ENCODE assay signal across 20 mouse cellular contexts in the genomic region with DNA sequence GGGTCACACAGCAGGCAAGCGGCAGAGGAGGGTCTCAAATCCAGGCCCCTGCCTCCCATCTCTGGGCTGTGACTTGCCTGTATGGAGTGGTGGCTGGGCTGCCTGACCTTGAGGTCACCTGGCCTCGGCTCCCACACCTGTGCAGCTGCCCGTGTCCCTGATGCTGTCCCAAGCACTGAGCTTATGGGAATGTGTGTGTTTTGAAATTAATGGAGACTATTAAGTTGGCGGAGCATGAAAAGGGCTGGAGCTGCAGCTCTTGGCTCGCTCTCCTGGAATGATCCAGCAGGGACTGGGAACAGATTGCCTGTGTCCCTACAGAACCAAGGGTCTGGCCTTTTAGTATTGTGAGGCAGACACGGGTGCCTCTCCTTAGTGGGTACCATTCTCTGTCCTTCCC. TPM values are rescaled to one million over a fixed set of nuclear protein-coding genes. Genes with fewer than 3 reads are reported as not detected.
A peak's percentile ranks its signal among the peaks of the same experiment; 100 is the strongest.
DNase-seq lines count a peak whose midpoint lies in the region; ATAC-seq and TF ChIP-seq lines count a peak whose summit lies in the region.
"Had no signal": no experiment of that assay in that cellular context is flagged by ENCODE, and none has a peak within 500 bp of the region (broad histone marks: within the 10 kb centered on the region; RNA-seq: fewer than 3 reads in every experiment).

No protein-coding gene starts in this region.

- no peaks in the 10 kb centered on the region for H3K36me3 ChIP-seq in forebrain, embryonic 10.5 days (replicated peaks)
- no peaks in the 10 kb centered on the region for H3K36me3 ChIP-seq in forebrain, embryonic 16.5 days (ENCODE audit: control insufficient read depth, insufficient read depth)
- no peaks in the 10 kb centered on the region for H3K36me3 ChIP-seq in stomach, embryonic 15.5 days
- no peaks in the 10 kb centered on the region for H3K36me3 ChIP-seq in stomach, postnatal 0 days (ENCODE audit: control insufficient read depth, insufficient read depth, low read length)
- H3K36me3 ChIP-seq: embryonic facial prominence, embryonic 13.5 days; neural tube, embryonic 15.5 days had no signal

- peak overlapping the region; percentile 83 for H3K27ac ChIP-seq in forebrain, embryonic 10.5 days
- no peak overlapping the region for H3K27ac ChIP-seq in forebrain, embryonic 16.5 days (ENCODE audit: low read length)
- peak overlapping the region; percentile 48 for H3K27ac ChIP-seq in stomach, embryonic 15.5 days
- H3K27ac ChIP-seq in stomach, postnatal 0 days (replicated peaks) = no peak overlapping the region
- H3K27ac ChIP-seq: embryonic facial prominence, embryonic 13.5 days; layer of hippocampus, adult 2 months; neural tube, embryonic 15.5 days had no signal

- no peak for TF ChIP-seq CTCF in stomach, postnatal 0 days (IDR thresholded peaks at IDR 0.05; ENCODE audit: low read depth)

- H3K9ac ChIP-seq in forebrain, embryonic 16.5 days (replicated peaks; ENCODE audit: low read depth, low read length) = no peak overlapping the region
- H3K9ac ChIP-seq in stomach, embryonic 15.5 days = no peak overlapping the region
- no peak overlapping the region for H3K9ac ChIP-seq in stomach, postnatal 0 days (ENCODE audit: low read length)
- H3K9ac ChIP-seq: embryonic facial prominence, embryonic 13.5 days; neural tube, embryonic 15.5 days had no signal

- ATAC-seq in forebrain, embryonic 16.5 days = no peak
- peak; percentile 20; the same call in 1 of the 2 replicates for ATAC-seq in stomach, embryonic 15.5 days (ENCODE audit: insufficient read depth, low FRiP score, low read depth)
- ATAC-seq in stomach, postnatal 0 days (ENCODE audit: low FRiP score, low TSS enrichment) = no peak
- ATAC-seq: midbrain, embryonic 16.5 days had no signal

- peaks cover 74% of the 10 kb centered on the region for H3K4me1 ChIP-seq in forebrain, embryonic 10.5 days
- H3K4me1 ChIP-seq in forebrain, embryonic 16.5 days (replicated peaks; ENCODE audit: control insufficient read depth, insufficient read depth, low read length) = peaks cover 52% of the 10 kb centered on the region
- H3K4me1 ChIP-seq in stomach, embryonic 15.5 days = peaks cover 38% of the 10 kb centered on the region
- no peaks in the 10 kb centered on the region for H3K4me1 ChIP-seq in stomach, postnatal 0 days (replicated peaks; ENCODE audit: control insufficient read depth, insufficient read depth)

- WGBS in forebrain, embryonic 10.5 days = 70% methylated on average over 6 of the region's 6 CpGs
- WGBS in forebrain, embryonic 16.5 days = 59% methylated on average over 6 of the region's 6 CpGs
- WGBS in stomach, embryonic 15.5 days = 62% methylated on average over 6 of the region's 6 CpGs
- 68% methylated on average over 6 of the region's 6 CpGs for WGBS in stomach, postnatal 0 days

- no peak overlapping the region for H3K4me3 ChIP-seq in forebrain, embryonic 10.5 days
- H3K4me3 ChIP-seq in forebrain, embryonic 16.5 days (replicated peaks; ENCODE audit: low read length) = no peak overlapping the region
- H3K4me3 ChIP-seq in stomach, embryonic 15.5 days (replicated peaks) = no peak overlapping the region
- no peak overlapping the region for H3K4me3 ChIP-seq in stomach, postnatal 0 days (ENCODE audit: low read depth, low read length)
- H3K4me3 ChIP-seq: embryonic facial prominence, embryonic 13.5 days; layer of hippocampus, adult 2 months; megakaryocyte, embryonic 14.5 days; neural tube, embryonic 15.5 days had no signal

- H3K27me3 ChIP-seq in forebrain, embryonic 10.5 days (ENCODE audit: poor library complexity, severe bottlenecking) = peaks cover 69% of the 10 kb centered on the region
- H3K27me3 ChIP-seq in forebrain, embryonic 16.5 days (replicated peaks; ENCODE audit: control insufficient read depth, insufficient read depth, low read length) = no peaks in the 10 kb centered on the region
- H3K27me3 ChIP-seq in stomach, embryonic 15.5 days (replicated peaks) = no peaks in the 10 kb centered on the region
- H3K27me3 ChIP-seq in stomach, postnatal 0 days (ENCODE audit: control insufficient read depth, insufficient read depth, low read length) = no peaks in the 10 kb centered on the region

- H3K9me3 ChIP-seq in forebrain, embryonic 10.5 days = no peaks in the 10 kb centered on the region
- H3K9me3 ChIP-seq in forebrain, embryonic 16.5 days (ENCODE audit: control insufficient read depth, low read length) = no peaks in the 10 kb centered on the region
- no peaks in the 10 kb centered on the region for H3K9me3 ChIP-seq in stomach, embryonic 15.5 days
- no peaks in the 10 kb centered on the region for H3K9me3 ChIP-seq in stomach, postnatal 0 days (ENCODE audit: control insufficient read depth, low read length)
- H3K9me3 ChIP-seq: embryonic facial prominence, embryonic 13.5 days; megakaryocyte, embryonic 14.5 days; neural tube, embryonic 15.5 days had no signal

- DNase-seq in forebrain, embryonic 10.5 days (ENCODE audit: extremely low spot score, low spot score) = no peak
- no peak for DNase-seq in stomach, postnatal 0 days (ENCODE audit: low spot score)
- DNase-seq in kidney, postnatal 14 days = peak; percentile 71
- no peak for DNase-seq in thymus, postnatal 4 days
- no peak for DNase-seq in frontal cortex, postnatal 14 days (ENCODE audit: low spot score in 2 of 2)
- no peak for DNase-seq in adrenal gland, postnatal 36 days
- DNase-seq: adrenal gland, postnatal 10 days; gastrocnemius, postnatal 10 days; liver; lung, postnatal 14 days; right cerebral cortex, postnatal 25 days; thymus, adult 2 months had no signal

- TF ChIP-seq EP300 in stomach, postnatal 0 days (optimal IDR thresholded peaks at IDR 0.05) = no peak

- no peak overlapping the region for H3K4me2 ChIP-seq in forebrain, embryonic 16.5 days (ENCODE audit: low read length)
- H3K4me2 ChIP-seq in stomach, embryonic 15.5 days = no peak overlapping the region
- no peak overlapping the region for H3K4me2 ChIP-seq in stomach, postnatal 0 days (replicated peaks; ENCODE audit: low read depth)
- H3K4me2 ChIP-seq: embryonic facial prominence, embryonic 13.5 days; neural tube, embryonic 15.5 days had no signal

RNA-seq across cellular contexts. Expression of a gene that starts 15.6 kb away (rescaled TPM):
- 3.7 and 3.9 TPM in 2 replicates for polyA plus RNA-seq in forebrain, embryonic 10.5 days (2016; fragmentation: Nextera tagmentation; extraction: Ambion mirVana)
- polyA plus RNA-seq in forebrain, embryonic 16.5 days (2015; fragmentation: Nextera tagmentation; extraction: Ambion mirVana) = 4.0 and 5.3 TPM in 2 replicates
- 11.7 and 13.3 TPM in 2 replicates for polyA plus RNA-seq in stomach, embryonic 15.5 days (2015; fragmentation: Nextera tagmentation; extraction: Ambion mirVana)
- 16.8 and 20.5 TPM in 2 replicates for polyA plus RNA-seq in stomach, postnatal 0 days (2015; fragmentation: Nextera tagmentation; extraction: Ambion mirVana)
- total RNA-seq in adrenal gland, postnatal 36 days (2021) = 10 to 100 TPM; 52.5 to 66.7 TPM

RNA-seq across cellular contexts. Expression of a gene that starts 32.5 kb away (rescaled TPM):
- 456 and 486 TPM in 2 replicates for polyA plus RNA-seq in forebrain, embryonic 10.5 days (2016; fragmentation: Nextera tagmentation; extraction: Ambion mirVana)
- polyA plus RNA-seq in forebrain, embryonic 16.5 days (2015; fragmentation: Nextera tagmentation; extraction: Ambion mirVana) = 246 and 247 TPM in 2 replicates
- polyA plus RNA-seq in stomach, embryonic 15.5 days (2015; fragmentation: Nextera tagmentation; extraction: Ambion mirVana) = 185 and 219 TPM in 2 replicates
- 67.9 and 69.7 TPM in 2 replicates for polyA plus RNA-seq in stomach, postnatal 0 days (2015; fragmentation: Nextera tagmentation; extraction: Ambion mirVana)
- total RNA-seq in adrenal gland, postnatal 36 days (2021) = 100 to 1,000 TPM; 149 to 281 TPM

RNA-seq across cellular contexts. Expression of a gene that starts 33.3 kb away (rescaled TPM):
- 4.0 and 4.8 TPM in 2 replicates for polyA plus RNA-seq in forebrain, embryonic 10.5 days (2016; fragmentation: Nextera tagmentation; extraction: Ambion mirVana)
- 13.8 and 16.1 TPM in 2 replicates for polyA plus RNA-seq in forebrain, embryonic 16.5 days (2015; fragmentation: Nextera tagmentation; extraction: Ambion mirVana)
- 3.5 and 4.2 TPM in 2 replicates for polyA plus RNA-seq in stomach, embryonic 15.5 days (2015; fragmentation: Nextera tagmentation; extraction: Ambion mirVana)
- 1.1 and 1.6 TPM in 2 replicates for polyA plus RNA-seq in stomach, postnatal 0 days (2015; fragmentation: Nextera tagmentation; extraction: Ambion mirVana)
- 1 to 10 TPM; 1.3 to 4.0 TPM for total RNA-seq in adrenal gland, postnatal 36 days (2021)
- total RNA-seq: hematopoietic stem cell, adult 5-6 weeks had no signal

RNA-seq across cellular contexts. Expression of a gene that starts 53.0 kb away (rescaled TPM):
- polyA plus RNA-seq in forebrain, embryonic 10.5 days (2016; fragmentation: Nextera tagmentation; extraction: Ambion mirVana) = 8.8 TPM in 2 replicates
- 3.3 and 3.8 TPM in 2 replicates for polyA plus RNA-seq in forebrain, embryonic 16.5 days (2015; fragmentation: Nextera tagmentation; extraction: Ambion mirVana)
- 14.0 and 16.2 TPM in 2 replicates for polyA plus RNA-seq in stomach, embryonic 15.5 days (2015; fragmentation: Nextera tagmentation; extraction: Ambion mirVana)
- polyA plus RNA-seq in stomach, postnatal 0 days (2015; fragmentation: Nextera tagmentation; extraction: Ambion mirVana) = 7.6 and 8.1 TPM in 2 replicates
- total RNA-seq in adrenal gland, postnatal 36 days (2021) = 1 to 10 TPM; 6.9 TPM

Comparison
In these comparisons a context has a peak if more than half of its experiments do, and no peak if none do; other contexts are left out.
1. H3K27ac ChIP-seq: peak in forebrain, embryonic 10.5 days (single experiment) and stomach, embryonic 15.5 days (single experiment); none in forebrain, embryonic 16.5 days (single experiment) and stomach, postnatal 0 days (single experiment).